Mouse (Mus musculus): ENCODE measurements around the gene Ambp. TPM values are rescaled to one million over a fixed set of nuclear protein-coding genes. Genes with fewer than 3 reads are reported as not detected.

Ambp gene
- total RNA-seq, 2 experiments from 2014 or later: 1.5 TPM; not detected in 1

DNA sequence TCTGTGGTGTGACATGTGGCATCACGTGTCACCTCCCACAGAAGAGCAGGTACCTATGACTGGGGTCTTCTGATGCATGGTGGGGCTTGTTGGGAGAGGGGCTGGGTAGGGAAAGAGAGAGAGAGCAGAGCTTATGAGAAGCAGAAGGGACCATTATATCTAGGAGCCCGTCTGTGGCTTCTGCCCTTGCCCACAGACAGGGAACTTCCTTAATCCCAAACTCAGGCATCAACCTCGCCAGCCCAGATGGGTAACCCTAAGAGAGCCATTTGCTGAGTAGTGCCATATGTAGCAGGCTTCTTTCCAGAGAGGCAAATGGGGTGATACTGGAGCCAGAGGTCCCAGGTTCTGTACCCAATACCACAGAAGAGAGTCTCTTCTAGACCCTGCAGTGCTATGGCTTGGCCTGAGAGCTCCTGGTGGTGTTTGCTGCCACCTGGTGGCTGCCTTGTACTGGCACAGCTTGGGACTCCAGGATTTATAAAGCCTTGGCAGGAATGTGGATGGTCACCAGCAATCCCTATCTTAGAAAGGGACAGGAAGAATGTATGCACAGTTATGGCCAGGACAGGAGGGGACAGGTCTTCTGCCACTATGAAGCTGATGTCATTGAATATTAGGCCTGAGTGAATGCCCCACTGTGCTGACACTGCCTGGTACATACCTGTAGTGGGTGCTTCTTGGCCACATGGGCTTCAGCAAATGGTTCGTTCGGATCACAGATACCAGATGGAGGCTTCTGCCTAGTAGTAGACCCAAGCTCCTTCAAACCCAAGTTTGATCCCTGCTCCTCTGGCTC is 35.8 kb downstream of the Ambp start:
- peak; percentile 84 for DNase-seq

DNA sequence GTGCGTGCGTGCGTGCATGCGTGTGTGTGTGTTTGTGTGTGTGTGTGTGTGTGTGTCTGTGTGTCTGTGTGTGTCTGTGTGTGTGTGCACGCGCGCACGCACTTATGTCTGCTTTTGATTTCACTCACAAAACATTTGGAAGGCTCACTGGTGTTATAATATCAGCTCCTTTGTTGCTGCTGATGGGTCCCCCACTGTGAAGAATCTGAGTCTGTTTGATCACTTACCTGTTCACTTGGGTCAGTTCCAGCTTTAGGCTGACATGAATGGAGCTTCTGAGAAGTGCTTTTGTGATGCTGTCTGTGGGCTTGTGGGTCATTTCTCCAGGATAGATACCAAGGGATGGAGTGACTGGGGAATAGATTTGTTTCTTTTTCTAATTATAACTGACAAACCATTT is 48.9 kb downstream of the Ambp start:
- DNase-seq: no peak

DNA sequence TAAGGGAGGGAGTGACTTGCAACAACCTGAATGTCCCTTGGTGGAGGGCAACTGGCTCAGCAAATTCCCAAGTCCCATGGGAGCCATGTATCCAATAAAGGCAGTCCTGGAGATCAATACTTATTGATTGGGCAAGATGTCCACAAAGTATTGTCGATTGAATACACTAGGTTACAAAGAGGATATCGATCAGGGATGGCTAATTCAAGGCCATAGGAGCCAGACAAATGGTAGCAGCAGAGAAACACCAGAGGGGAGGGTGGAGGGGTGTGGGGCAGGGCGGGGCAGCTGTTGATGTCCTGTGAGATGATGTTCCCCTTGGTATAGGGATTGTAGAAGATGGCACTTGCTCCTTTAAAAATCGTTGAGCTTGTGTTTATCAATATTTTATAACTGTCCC is 52.6 kb downstream of the Ambp start:
- no peak for DNase-seq

DNA sequence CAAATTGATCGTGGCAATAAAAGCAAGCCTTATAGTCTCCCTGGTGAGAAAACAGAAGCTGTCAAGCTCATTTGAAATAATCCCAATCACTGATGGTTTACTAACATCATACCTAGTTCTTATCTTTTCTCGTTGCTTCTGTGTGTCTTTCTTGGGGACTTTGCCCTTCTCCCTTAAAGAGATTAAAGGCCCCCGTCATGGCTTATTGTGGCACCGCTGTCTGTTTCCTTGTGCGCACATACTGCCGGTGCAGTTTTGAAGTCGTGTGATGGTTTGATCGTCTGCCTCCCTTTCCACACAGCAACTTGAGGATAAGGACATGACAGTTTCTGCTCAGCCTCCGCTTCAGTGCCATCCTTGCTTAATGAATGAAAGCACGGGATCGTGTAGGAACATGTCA is 54.1 kb downstream of the Ambp start:
- DNase-seq: no peak

DNA sequence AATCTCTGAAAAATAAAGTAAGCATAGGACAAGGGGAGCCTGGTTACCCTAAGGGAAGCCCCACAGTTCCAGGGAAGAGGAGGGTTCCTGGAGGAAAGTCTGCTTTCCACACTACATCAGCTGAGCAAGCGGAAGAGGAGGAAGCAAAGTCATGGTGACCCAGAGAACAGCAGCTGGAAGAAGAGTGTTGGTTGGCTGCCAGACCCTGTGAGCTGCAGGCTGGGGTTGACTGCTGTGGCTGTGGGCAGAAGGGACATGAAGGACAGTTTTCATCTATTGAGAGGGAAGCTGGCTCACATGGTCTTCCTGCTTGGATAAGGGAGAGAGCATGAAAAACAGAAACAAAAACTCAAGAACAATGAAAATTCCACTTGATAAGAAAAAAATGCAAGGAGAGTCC is 57.0 kb downstream of the Ambp start:
- peak; percentile 53 for DNase-seq

Other genes with a start within 250 kb of the Ambp start
- gene Zfp618, start 189.2 kb downstream of the Ambp start, total RNA-seq (2021): 1 to 10 TPM; 1.9 to 3.0 TPM
- not detected for gene Kif12, start 17.3 kb upstream of the Ambp start, total RNA-seq (2021)
- gene Col27a1, start 59.2 kb upstream of the Ambp start, total RNA-seq (2021): 1 to 10 TPM; 3.8 to 6.6 TPM
- 1 to 10 TPM in 1 of 2 experiments, not detected in 1; 1.8 TPM for gene Orm1, start 189.8 kb upstream of the Ambp start, total RNA-seq (2021)
- gene Orm3, start 201.4 kb upstream of the Ambp start, total RNA-seq (2021): not detected
- under 1 TPM in 1 of 2 experiments, not detected in 1; 0.47 TPM for gene Orm2, start 207.7 kb upstream of the Ambp start, total RNA-seq (2021)
- 1 to 10 TPM; 2.5 to 4.4 TPM for gene Akna, start 248.6 kb upstream of the Ambp start, total RNA-seq (2021)